Mouse (Mus musculus): ENCODE measurements around the gene Nutf2. TPM values are rescaled to one million over a fixed set of nuclear protein-coding genes. Genes with fewer than 3 reads are reported as not detected.

Nutf2 gene
- polyA plus RNA-seq, 1 experiment from 2014 or later = 294 TPM

DNA sequence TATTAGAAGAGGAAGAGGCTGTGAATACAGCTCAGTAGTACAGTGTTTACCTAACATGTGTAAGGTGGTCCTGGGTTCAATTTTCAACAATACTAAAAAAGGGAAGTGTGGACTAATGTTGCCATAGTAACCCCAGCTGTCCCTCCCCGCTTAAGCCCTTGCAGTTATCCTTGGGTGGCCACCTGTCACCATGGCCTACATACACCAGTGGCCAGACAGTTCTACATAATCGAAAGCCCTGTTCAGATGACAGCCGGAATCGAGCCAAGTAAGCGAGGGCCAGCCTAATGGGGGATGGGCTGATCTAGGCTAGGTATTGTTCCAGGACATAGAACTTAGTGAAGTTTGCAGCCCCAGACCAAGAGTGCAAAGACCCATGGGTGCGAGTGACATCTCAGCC is 23.4 kb upstream of the Nutf2 start:
- H3K4me3 ChIP-seq (replicated peaks) = no peak overlapping the region
- no peak overlapping the region for H3K9ac ChIP-seq
- no peaks in the 10 kb centered on the region for H3K9me3 ChIP-seq (replicated peaks)
- no peak for ATAC-seq (replicated peaks; ENCODE audit: low FRiP score)
- H3K27me3 ChIP-seq = no peaks in the 10 kb centered on the region
- H3K36me3 ChIP-seq = peaks cover 4% of the 10 kb centered on the region; the same call in 1 of the 2 replicates
- WGBS = 90% methylated on average over 6 of the region's 6 CpGs
- no peak overlapping the region for H3K4me2 ChIP-seq
- H3K4me1 ChIP-seq = no peaks in the 10 kb centered on the region
- no peak overlapping the region for H3K27ac ChIP-seq

DNA sequence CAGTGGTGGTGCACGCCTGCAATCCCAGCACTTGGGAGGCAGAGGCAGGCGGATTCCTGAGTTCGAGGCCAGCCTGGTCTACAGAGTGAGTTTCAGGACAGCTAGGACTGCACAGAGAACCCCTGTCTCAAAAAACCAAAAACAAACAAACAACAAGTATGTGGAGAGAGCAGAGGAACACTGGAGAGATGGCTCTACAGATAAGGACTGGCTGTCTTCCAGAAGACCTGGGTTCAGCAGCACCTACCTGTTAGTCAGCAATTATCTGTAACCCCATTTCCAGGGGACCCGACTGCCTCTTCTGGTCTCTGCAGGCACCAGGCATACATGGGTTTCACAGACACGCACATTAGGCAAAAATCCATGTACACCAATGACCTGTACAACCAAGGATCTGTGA is 21.2 kb upstream of the Nutf2 start:
- ATAC-seq (replicated peaks; ENCODE audit: low FRiP score) = no peak
- Histone ChIP-seq H3K36me3 (peaks cover 21% of the 10 kb centered on the region), H3K9ac (no peak overlapping the region), H3K4me3 (replicated peaks) (no peak overlapping the region), H3K4me1 (no peaks in the 10 kb centered on the region), H3K4me2 (no peak overlapping the region), H3K9me3 (replicated peaks) (no peaks in the 10 kb centered on the region), H3K27me3 (no peaks in the 10 kb centered on the region), H3K27ac (no peak overlapping the region)
- WGBS = 89% methylated on average over 5 of the region's 5 CpGs

DNA sequence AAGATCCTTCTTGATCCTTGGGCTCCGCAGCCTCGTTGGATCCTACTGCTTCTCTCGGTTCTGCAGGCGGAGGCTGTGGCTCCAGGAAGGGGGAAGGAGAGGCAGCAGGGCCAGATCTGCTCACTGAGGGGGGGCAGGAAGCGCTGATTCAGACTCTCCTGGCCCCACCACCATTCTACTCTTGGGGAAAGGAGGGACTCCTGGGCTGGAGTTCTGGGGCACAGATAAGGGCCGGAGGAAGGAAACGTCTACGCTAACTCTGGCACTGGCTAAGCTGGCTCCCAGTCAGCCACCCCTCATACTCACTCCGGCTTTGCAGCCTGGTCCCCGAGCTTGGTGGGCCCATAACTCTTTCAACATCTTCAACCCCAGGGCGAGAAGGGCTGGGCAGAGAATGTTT is 13.7 kb upstream of the Nutf2 start:
- Histone ChIP-seq H3K9ac (no peak overlapping the region), H3K27me3 (no peaks in the 10 kb centered on the region), H3K4me1 (peaks cover 7% of the 10 kb centered on the region), H3K4me3 (replicated peaks) (no peak overlapping the region), H3K9me3 (replicated peaks) (no peaks in the 10 kb centered on the region), H3K36me3 (peaks cover 78% of the 10 kb centered on the region), H3K4me2 (no peak overlapping the region), H3K27ac (no peak overlapping the region)
- no peak for ATAC-seq (replicated peaks; ENCODE audit: low FRiP score)
- WGBS = 92% methylated on average over 11 of the region's 11 CpGs

GRCm38 (mm10) chr8:105850014-105850413 is 10.4 kb upstream of the Nutf2 start:
- peak overlapping the region; percentile 21 for H3K4me3 ChIP-seq (replicated peaks)
- no peaks in the 10 kb centered on the region for H3K27me3 ChIP-seq
- no peak for ATAC-seq (replicated peaks; ENCODE audit: low FRiP score)
- peaks cover 50% of the 10 kb centered on the region for H3K36me3 ChIP-seq
- no peak overlapping the region for H3K27ac ChIP-seq
- WGBS = 66% methylated on average over 4 of the region's 4 CpGs
- H3K9me3 ChIP-seq (replicated peaks) = no peaks in the 10 kb centered on the region
- peaks cover 11% of the 10 kb centered on the region for H3K4me1 ChIP-seq
- peak overlapping the region; percentile 45; the same call in 1 of the 2 replicates for H3K4me2 ChIP-seq
- H3K9ac ChIP-seq = no peak overlapping the region

DNA sequence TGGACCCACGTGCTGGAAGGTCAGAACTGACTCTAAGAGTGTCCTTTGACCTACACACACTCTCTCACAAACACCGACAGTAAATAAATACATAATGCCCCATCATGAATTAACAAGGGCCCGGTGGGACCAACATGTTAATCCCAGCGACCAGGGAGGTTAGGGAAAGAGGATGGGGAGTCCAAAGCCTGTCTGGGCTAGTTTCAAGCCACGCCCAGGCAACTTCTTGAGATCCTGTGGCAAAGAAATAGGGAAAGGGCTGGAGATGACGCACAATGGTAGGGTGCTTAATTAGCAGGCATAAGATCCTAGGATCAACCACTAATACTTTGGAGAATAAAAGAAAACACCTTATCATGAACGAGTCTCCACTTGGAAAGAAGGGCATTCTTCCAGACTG is 9.8 kb upstream of the Nutf2 start:
- H3K9ac ChIP-seq = 0 out of 2 replicates have a peak overlapping the region, but pooled peaks have one; percentile 26
- H3K27ac ChIP-seq = no peak overlapping the region
- 80% methylated on average over 7 of the region's 7 CpGs for WGBS
- no peaks in the 10 kb centered on the region for H3K9me3 ChIP-seq (replicated peaks)
- H3K4me3 ChIP-seq (replicated peaks) = peak overlapping the region; percentile 21
- H3K4me2 ChIP-seq = peak overlapping the region; percentile 45
- H3K36me3 ChIP-seq = peaks cover 44% of the 10 kb centered on the region
- no peak for ATAC-seq (replicated peaks; ENCODE audit: low FRiP score)
- H3K4me1 ChIP-seq = peaks cover 13% of the 10 kb centered on the region
- H3K27me3 ChIP-seq = no peaks in the 10 kb centered on the region

GRCm38 (mm10) chr8:105851651-105852143 is 8.7 kb upstream of the Nutf2 start:
- H3K27ac ChIP-seq = peak overlapping the region; percentile 78
- peak overlapping the region; percentile 78 for H3K9ac ChIP-seq
- H3K36me3 ChIP-seq = peaks cover 33% of the 10 kb centered on the region
- H3K4me1 ChIP-seq = peaks cover 24% of the 10 kb centered on the region
- peak overlapping the region; percentile 86 for H3K4me3 ChIP-seq (replicated peaks)
- WGBS = under 1% methylated on average over 34 of the region's 34 CpGs
- no peaks in the 10 kb centered on the region for H3K27me3 ChIP-seq
- peak; percentile 78 for ATAC-seq (replicated peaks; ENCODE audit: low FRiP score)
- H3K4me2 ChIP-seq = peak overlapping the region; percentile 64
- H3K9me3 ChIP-seq (replicated peaks) = no peaks in the 10 kb centered on the region

DNA sequence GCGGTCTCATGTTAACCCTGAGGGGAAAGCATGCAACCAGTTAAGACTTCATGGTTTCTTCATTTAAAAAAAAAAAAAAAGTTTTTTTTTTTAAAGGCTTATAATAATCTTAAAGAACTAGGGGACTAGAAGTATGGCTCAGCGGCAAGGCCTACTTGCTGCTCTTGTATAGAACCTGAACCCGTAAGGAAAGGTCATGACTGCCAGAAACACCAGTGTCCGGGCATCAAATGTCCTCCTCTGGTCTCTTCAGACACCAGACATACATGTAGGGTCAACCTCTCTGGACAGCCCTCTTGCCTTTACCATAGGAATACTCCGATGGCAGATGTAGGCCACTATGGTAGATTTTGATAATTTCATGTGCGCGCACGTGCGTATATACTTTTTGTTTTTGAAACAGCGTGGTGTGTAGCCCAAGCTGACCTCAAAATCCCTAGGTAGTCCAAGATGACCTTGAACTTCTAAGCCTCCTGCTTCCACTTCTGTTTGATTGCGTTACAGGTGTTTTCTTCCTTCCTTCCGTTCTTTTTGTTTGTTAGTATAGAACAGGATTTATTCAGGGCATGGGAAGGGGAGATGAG is 8.1 kb upstream of the Nutf2 start:
- H3K9me3 ChIP-seq (replicated peaks) = no peaks in the 10 kb centered on the region
- no peak overlapping the region for H3K9ac ChIP-seq
- no peak overlapping the region for H3K27ac ChIP-seq
- peak overlapping the region; percentile 64; the same call in 1 of the 2 replicates for H3K4me2 ChIP-seq
- ATAC-seq (replicated peaks; ENCODE audit: low FRiP score) = no peak
- H3K27me3 ChIP-seq = no peaks in the 10 kb centered on the region
- WGBS = 82% methylated on average over 12 of the region's 12 CpGs
- peaks cover 27% of the 10 kb centered on the region for H3K36me3 ChIP-seq
- peaks cover 29% of the 10 kb centered on the region for H3K4me1 ChIP-seq
- peak overlapping the region; percentile 86 for H3K4me3 ChIP-seq (replicated peaks)

- no peak for ATAC-seq (replicated peaks; ENCODE audit: low FRiP score)
- Histone ChIP-seq H3K9ac (no peak within 1 kb of the TSS), H3K9me3 (replicated peaks) (no peaks in the 10 kb centered on the region), H3K4me3 (replicated peaks) (peak within 1 kb of the TSS; percentile 86), H3K27me3 (no peaks in the 10 kb centered on the region), H3K36me3 (peaks cover 24% of the 10 kb centered on the region), H3K4me1 (peaks cover 39% of the 10 kb centered on the region), H3K27ac (no peak within 1 kb of the TSS), H3K4me2 (0 out of 2 replicates have a peak within 1 kb of the TSS, but pooled peaks have one; percentile 64)
- 93% methylated on average over 3 of the region's 3 CpGs for WGBS
Measured at GRCm38 (mm10) chr8:105853178-105853577, 7.2 kb upstream of the Nutf2 start, which contains the start of gene Cenpt. Gene Cenpt, minus strand, starts transcription at chr8:105853278.

GRCm38 (mm10) chr8:105854303-105854702 is 6.1 kb upstream of the Nutf2 start:
- Histone ChIP-seq H3K4me1 (peaks cover 50% of the 10 kb centered on the region), H3K9ac (no peak overlapping the region), H3K4me2 (peak overlapping the region; percentile 89), H3K36me3 (peaks cover 22% of the 10 kb centered on the region), H3K27me3 (no peaks in the 10 kb centered on the region), H3K9me3 (replicated peaks) (no peaks in the 10 kb centered on the region), H3K4me3 (replicated peaks) (peak overlapping the region; percentile 75), H3K27ac (peak overlapping the region; percentile 89)
- no peak for ATAC-seq (replicated peaks; ENCODE audit: low FRiP score)
- WGBS = 23% methylated on average over 8 of the region's 8 CpGs

DNA sequence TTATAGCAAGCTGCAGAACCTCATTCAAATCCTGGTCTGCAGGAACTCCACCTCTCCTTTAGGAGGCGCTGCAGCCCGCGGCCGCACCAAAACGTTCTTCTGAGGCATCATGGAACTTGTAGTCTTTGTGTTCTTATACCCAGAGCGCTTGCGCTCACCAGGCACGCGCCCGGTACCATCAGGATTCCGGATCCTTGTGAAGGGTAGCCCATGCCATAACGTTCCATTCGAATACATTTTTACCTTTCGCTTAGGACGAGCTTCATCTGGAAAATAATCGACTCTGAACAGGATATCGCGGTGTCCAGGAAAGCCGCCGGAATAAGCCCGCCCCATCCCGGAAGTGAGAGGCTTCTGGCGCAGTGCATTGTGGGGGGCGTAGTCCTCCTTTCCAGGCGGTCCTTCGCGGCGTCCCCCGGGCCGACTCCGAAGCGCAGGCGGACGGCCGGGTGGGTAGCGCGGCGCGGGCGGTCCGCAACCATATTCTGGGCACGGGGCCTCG is 5.6 kb upstream of the Nutf2 start, which contains the start of gene Thap11:
Thap11 (plus strand) TSS at position 418 of the 502 bp plus-strand sequence.
- no peaks in the 10 kb centered on the region for H3K9me3 ChIP-seq (replicated peaks)
- WGBS = 0% methylated on average over 43 of the region's 43 CpGs
- ATAC-seq (replicated peaks; ENCODE audit: low FRiP score) = peak; percentile 92

GRCm38 (mm10) chr8:105855248-105856167 is 4.9 kb upstream of the Nutf2 start:
- Histone ChIP-seq H3K4me1 (peaks cover 55% of the 10 kb centered on the region), H3K27ac (peak overlapping the region; percentile 89), H3K9ac (peak overlapping the region; percentile 69), H3K27me3 (no peaks in the 10 kb centered on the region), H3K36me3 (peaks cover 15% of the 10 kb centered on the region), H3K4me3 (replicated peaks) (peak overlapping the region; percentile 75), H3K9me3 (replicated peaks) (no peaks in the 10 kb centered on the region), H3K4me2 (peak overlapping the region; percentile 89)
- WGBS = under 1% methylated on average over 71 of the region's 71 CpGs
- ATAC-seq (replicated peaks; ENCODE audit: low FRiP score) = peak; percentile 59

More for the DNA sequence above, 5.6 kb upstream of the Nutf2 start, which contains the start of gene Thap11:
- Histone ChIP-seq H3K4me1 (peaks cover 54% of the 10 kb centered on the region), H3K36me3 (peaks cover 17% of the 10 kb centered on the region), H3K4me2 (peak within 1 kb of the TSS; percentile 89), H3K27me3 (no peaks in the 10 kb centered on the region), H3K27ac (peak within 1 kb of the TSS; percentile 89), H3K4me3 (replicated peaks) (peak within 1 kb of the TSS; percentile 75), H3K9ac (peak within 1 kb of the TSS; percentile 69)
